Mouse (Mus musculus) intestine, embryonic 14.5 days (tissue): ENCODE measurements around the gene Dlk2. TPM values are rescaled to one million over a fixed set of nuclear protein-coding genes. Genes with fewer than 3 reads are reported as not detected.

ENCODE experiments used
- polyA plus RNA-seq: library from polyadenylated mRNA; unstranded; fragments of >200 nt; fragmentation: Nextera tagmentation; extraction: Ambion mirVana; gene quantifications from 2 replicates; pipeline ENCODE4 v1.2.1, GENCODE M21; 2014

Dlk2 gene
- polyA plus RNA-seq, 1 experiment from 2014 or later: 0.58 TPM

Other genes starting within 250 kb of the Dlk2 start
- gene Mrps18a, start 186.4 kb upstream of the Dlk2 start, polyA plus RNA-seq: 144 and 150 TPM in 2 replicates
- 11.7 and 14.6 TPM in 2 replicates for gene Rsph9, start 153.2 kb upstream of the Dlk2 start, polyA plus RNA-seq
- 32.2 and 34.4 TPM in 2 replicates for gene Mad2l1bp, start 143.9 kb upstream of the Dlk2 start, polyA plus RNA-seq
- gene Gtpbp2, start 136.4 kb upstream of the Dlk2 start, polyA plus RNA-seq: 29.9 and 30.7 TPM in 2 replicates
- gene Polh, start 94.8 kb upstream of the Dlk2 start, polyA plus RNA-seq: 9.7 and 12.8 TPM in 2 replicates
- 54.1 and 61.0 TPM in 2 replicates for gene Xpo5, start 94.6 kb upstream of the Dlk2 start, polyA plus RNA-seq
- 93.7 and 96.4 TPM in 2 replicates for gene Polr1c, start 49.4 kb upstream of the Dlk2 start, polyA plus RNA-seq
- gene Yipf3, start 49.3 kb upstream of the Dlk2 start, polyA plus RNA-seq: 102 and 112 TPM in 2 replicates
- 0.55 and 0.65 TPM in 2 replicates for gene Lrrc73, start 43.9 kb upstream of the Dlk2 start, polyA plus RNA-seq
- 32.4 and 35.7 TPM in 2 replicates for gene Tjap1, start 14.4 kb upstream of the Dlk2 start, polyA plus RNA-seq
- gene Abcc10, start 30.9 kb downstream of the Dlk2 start, polyA plus RNA-seq: 5.4 and 5.6 TPM in 2 replicates
- 8.5 and 14.6 TPM in 2 replicates for gene Zfp318, start 86.3 kb downstream of the Dlk2 start, polyA plus RNA-seq
- gene Crip3, start 131.5 kb downstream of the Dlk2 start, polyA plus RNA-seq: 0.57 and 0.67 TPM in 2 replicates
- gene Slc22a7, start 141.0 kb downstream of the Dlk2 start, polyA plus RNA-seq: not detected in 2 replicates
- 0.32 and 0.39 TPM in 2 replicates for gene Ttbk1, start 190.3 kb downstream of the Dlk2 start, polyA plus RNA-seq
- gene Dnph1, start 199.3 kb downstream of the Dlk2 start, polyA plus RNA-seq: 58.4 and 64.4 TPM in 2 replicates
- gene Cul9, start 249.0 kb downstream of the Dlk2 start, polyA plus RNA-seq: 3.8 and 3.9 TPM in 2 replicates